Mouse (Mus musculus) testis, adult 10 weeks (tissue): ENCODE data around the gene BC005537. TPM values are rescaled to one million over a fixed set of nuclear protein-coding genes. Genes with fewer than 3 reads are reported as not detected.

Source experiments
- polyA plus RNA-seq: library from polyadenylated mRNA; stranded (reverse); fragments of 350-450 nt; fragmentation: Illumina TruSeq; extraction: RNeasy Lipid Tissue Mini Kit (QIAGEN cat#74804); gene quantifications from one replicate; pipeline ENCODE4 v1.2.3, GENCODE M21; 2014; ENCODE audit warnings: low read depth, low replicate concordance

Gene BC005537
- polyA plus RNA-seq = 199 TPM

DNA sequence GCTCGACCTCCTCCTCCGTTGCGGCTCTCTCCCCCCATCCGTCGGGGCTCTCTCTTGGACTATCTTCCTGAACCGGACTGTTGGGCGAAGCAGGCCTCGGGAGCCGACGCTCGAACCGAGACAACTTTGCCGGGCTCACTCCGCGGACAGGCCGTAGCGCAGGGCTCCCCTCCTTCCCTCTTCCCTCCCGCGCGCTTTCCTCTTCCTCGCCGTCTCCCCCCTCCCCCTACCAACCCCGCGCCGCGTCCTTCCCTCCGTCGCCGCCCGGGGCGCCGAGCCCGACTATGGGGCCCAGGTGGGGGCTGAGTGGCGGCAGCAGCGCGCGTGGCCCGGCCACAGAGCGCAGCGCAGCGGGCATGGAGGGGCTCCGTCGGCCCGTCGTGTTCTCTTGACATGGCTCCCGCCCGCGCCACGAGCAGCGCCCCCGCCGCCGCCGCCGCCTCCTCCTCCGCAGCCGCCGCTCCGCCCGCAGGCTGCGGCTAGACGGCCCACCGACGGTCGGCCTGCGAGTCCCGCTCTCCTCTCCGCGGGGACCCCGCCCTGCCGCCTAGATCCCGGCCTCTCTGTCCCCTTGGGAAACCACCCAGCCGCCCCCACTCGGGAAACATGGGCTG is at the start of gene BC005537:
Gene BC005537, plus strand, starts transcription at position 350 of the 614 bp plus-strand sequence.

DNA sequence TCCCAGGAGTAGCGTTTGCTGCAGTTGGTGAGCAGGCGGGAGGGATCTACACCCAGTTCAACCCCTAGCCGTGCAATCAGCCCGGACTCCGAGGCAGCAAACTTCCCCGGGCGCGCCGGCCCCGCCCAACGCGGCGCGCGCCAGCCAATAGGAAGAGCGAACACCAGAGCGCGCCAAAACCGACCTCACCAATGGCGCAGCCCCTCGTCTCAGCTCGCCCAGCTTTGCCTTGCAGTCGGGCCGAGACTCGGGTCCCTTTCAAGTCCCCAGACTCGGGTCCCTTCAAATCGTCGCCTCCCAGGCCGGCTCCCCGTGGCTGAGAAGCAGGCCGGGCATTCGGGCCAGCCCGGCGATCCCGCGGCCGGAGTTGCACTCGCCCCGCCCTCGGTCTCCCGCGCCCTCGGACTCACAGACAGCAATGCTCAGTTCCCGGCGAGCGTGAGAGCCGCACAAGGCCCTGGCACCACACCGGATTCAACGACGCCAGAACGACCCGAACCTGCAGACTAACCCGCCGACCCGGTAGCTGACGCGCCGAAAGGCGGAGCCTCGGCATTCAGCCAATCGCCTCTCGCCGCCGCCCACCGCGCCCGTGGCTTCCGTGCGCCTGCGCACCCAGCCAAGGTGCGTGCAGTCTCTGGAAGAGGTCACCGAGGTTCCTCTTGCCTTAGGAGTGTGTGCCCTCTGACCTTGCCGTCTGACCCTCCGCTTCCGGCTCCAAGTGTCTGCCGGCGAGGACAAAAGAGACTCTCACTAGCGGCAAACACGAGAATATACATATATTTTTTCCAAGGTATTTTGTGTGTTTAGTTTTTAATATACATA is 39.8 kb upstream of the BC005537 start, which contains the start of gene Gmnn:
Gene Gmnn, minus strand, starts transcription at position 521 of the 825 bp plus-strand sequence.

DNA sequence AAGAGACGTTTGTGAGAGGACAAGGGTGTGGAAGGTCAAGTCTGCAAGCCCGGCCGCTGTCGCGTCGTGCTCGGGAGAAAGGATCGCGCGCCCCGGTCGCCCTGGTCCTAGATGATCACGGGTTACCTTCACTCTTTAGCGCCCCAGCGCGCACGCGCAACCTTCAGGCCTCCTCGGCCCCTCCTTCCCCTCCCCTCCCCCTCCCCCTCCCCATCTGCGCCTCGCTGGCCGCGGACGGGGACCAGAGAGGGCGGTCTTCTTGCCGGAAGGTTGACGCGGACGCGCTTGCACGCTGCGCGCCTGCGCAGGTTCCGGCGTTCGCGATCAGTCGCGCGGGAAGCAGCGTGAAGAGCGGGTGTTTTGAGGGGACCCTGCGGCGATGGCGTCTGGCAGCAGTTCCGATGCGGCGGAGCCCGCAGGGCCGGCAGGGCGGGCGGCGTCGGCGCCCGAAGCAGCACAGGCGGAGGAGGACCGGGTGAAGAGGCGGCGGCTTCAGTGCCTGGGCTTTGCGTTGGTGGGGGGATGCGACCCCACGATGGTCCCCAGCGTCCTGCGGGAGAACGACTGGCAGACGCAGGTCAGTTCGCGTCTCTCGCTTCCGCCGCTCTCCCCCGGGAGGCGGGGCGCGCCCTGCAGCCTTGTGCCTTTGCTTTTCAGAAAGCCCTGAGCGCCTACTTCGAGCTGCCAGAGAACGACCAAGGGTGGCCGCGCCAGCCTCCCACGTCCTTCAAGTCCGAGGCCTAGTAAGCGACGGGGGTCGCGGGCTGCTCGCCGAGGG is 30.1 kb downstream of the BC005537 start, which contains the start of the genes Acot13 and Tdp2:
Gene Acot13, minus strand, starts transcription at position 188 of the 778 bp plus-strand sequence.
Gene Tdp2, plus strand, starts transcription at position 327 of the 778 bp plus-strand sequence.

DNA sequence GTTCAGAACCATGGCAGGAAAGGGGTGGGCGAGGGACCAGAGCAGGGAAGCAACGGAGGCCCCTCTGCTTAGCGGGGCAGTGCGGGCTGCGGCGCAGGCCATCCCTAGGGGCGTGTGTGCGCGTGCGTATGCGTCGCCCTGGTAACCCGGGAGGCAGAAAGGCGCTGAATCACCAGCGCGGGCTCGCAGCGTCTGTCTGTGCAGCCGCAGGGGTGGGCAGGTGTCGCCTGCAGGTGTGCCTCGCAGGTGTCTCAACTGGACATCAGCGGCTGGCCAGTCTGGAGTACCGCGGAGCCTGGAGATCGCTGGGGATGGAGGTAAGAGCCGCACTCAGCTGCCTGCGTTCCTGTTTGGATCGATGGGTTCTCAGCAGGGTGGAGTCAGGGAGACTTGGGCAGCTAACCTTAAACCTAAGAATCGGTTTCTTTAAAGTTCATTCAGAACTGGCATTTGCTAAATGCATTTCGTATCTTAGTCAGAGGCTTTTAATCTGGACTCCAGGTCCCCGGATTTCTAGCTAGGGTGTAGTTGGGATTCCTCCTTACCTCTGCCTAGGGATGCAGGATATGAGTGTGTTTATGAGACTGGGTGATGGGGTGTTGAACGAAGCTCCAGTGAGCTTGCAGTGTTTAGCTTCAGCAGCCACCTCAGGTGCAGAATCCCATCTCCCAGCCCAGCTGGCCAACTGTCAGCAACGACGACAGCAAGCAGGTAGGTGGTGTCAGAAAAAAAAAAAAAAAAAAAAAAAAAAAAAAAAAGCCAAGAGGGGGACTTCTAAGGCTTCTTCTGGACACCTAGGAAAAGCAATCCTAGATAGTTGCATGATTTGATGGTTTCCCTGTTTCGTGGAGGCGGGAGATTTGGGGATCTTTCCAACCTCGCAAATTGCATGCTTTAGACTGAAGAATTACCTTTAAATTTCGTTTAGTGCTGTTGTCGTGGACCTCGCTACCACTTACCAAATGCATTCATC is 43.8 kb downstream of the BC005537 start, which contains the start of gene D130043K22Rik:
Gene D130043K22Rik, plus strand, starts transcription at position 153 of the 973 bp plus-strand sequence.

Other genes with a start within 250 kb of the BC005537 start
- 0.69 TPM for gene Ripor2, start 219.5 kb upstream of the BC005537 start, polyA plus RNA-seq
- gene Armh2, start 60.4 kb upstream of the BC005537 start, polyA plus RNA-seq = 205 TPM
- gene Gmnn, start 39.7 kb upstream of the BC005537 start, polyA plus RNA-seq = 76.6 TPM
- 13.1 TPM for gene Acot13, start 29.9 kb downstream of the BC005537 start, polyA plus RNA-seq
- gene Tdp2, start 30.0 kb downstream of the BC005537 start, polyA plus RNA-seq = 83.7 TPM
- gene D130043K22Rik, start 43.5 kb downstream of the BC005537 start, polyA plus RNA-seq = 0.97 TPM
- gene Aldh5a1, start 136.0 kb downstream of the BC005537 start, polyA plus RNA-seq = 2.0 TPM
- gene Gpld1, start 141.5 kb downstream of the BC005537 start, polyA plus RNA-seq = 1.2 TPM
- gene Mrs2, start 218.7 kb downstream of the BC005537 start, polyA plus RNA-seq = 55.0 TPM